Mouse (Mus musculus) MEL (cell line): ENCODE results near the gene Cenpt.

Source experiments
- BHLHE40 ChIP-seq: IDR thresholded peaks from 2 replicates; pipeline ENCODE4 v1.6.1; 2012; ENCODE audit warnings: low read depth, mild to moderate bottlenecking, inconsistent platforms, low read length, improper control_type of control experiment, borderline replicate concordance
- CHD1 ChIP-seq: IDR thresholded peaks from 2 replicates; pipeline ENCODE4 v1.6.1; 2012; ENCODE audit warnings: low read depth, mild to moderate bottlenecking, inconsistent platforms, low read length, improper control_type of control experiment
- KAT2A ChIP-seq: conservative IDR thresholded peaks from 2 replicates; pipeline ENCODE4 v1.6.1; 2012; ENCODE audit warnings: low read depth, low read length, improper control_type of control experiment, inconsistent platforms
- USF1 ChIP-seq: IDR thresholded peaks from 2 replicates; pipeline ENCODE4 v1.6.1; 2014; ENCODE audit warnings: low read depth, mild to moderate bottlenecking, inconsistent platforms, low read length, improper control_type of control experiment, moderate library complexity

DNA sequence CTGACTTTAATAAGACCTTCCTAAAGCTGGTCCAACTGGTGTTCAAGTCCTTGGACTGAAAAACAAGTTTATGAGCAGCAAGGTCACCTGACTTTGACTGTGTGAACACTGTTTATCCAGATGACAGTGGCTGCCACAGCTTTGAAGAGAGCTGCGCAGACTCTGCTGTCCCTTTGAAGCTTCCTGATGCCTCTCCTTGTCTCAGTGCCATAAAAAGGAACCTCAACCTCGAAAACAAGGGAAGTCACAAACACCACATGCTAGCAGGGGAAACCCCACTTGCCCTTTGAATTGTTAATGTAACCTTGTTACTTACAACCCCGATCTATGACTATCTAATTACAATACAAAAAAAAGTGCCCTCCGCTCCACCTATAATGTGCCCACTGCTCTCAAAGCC, 27.6 kb downstream of the Cenpt start:
- TF ChIP-seq CHD1 (no peak), BHLHE40 (no peak), USF1 (no peak), KAT2A (no peak)
